Mouse (Mus musculus) embryo, embryonic 9.5 days (tissue): ENCODE measurements at regions not wholly inside any gene's neighbourhood (a gene's known extent, or its start where the extent isn't known, plus 50 kb on each side); places are given as distances from the start of the nearest gene placed in this dataset.
A peak's percentile ranks its signal among the peaks of the same experiment; 100 is the strongest.

ENCODE experiments used
- DNase-seq: peaks from one replicate; pipeline ENCODE4 v3.0.0-alpha.2; 2017; ENCODE audit errors: extremely low spot score

- DNase-seq: no peak
Observed at GRCm38 (mm10) chr12:10572378-10572650, 181.7 kb downstream of the Rdh14 start.

GRCm38 (mm10) chr12:10573381-10573780 lies 182.8 kb downstream of the Rdh14 start:
- DNase-seq: no peak

- no peak for DNase-seq
Observed at GRCm38 (mm10) chr12:10582840-10583614, 192.5 kb downstream of the Rdh14 start.

- no peak for DNase-seq
Observed at GRCm38 (mm10) chr12:10584026-10584425, 193.5 kb downstream of the Rdh14 start.

GRCm38 (mm10) chr12:10589537-10589936 lies 199.0 kb downstream of the Rdh14 start:
- peak; percentile 63 for DNase-seq

GRCm38 (mm10) chr12:10597976-10598746 lies 207.6 kb downstream of the Rdh14 start:
- DNase-seq: peak; percentile 64

GRCm38 (mm10) chr12:10600111-10600510 lies 209.5 kb downstream of the Rdh14 start:
- no peak for DNase-seq

GRCm38 (mm10) chr12:10618319-10618718 lies 227.7 kb downstream of the Rdh14 start:
- DNase-seq: no peak

- no peak for DNase-seq
Observed at GRCm38 (mm10) chr12:10620541-10620940, 230.0 kb downstream of the Rdh14 start.

GRCm38 (mm10) chr12:10638591-10638990 lies 248.0 kb downstream of the Rdh14 start:
- DNase-seq: no peak

- no peak for DNase-seq
Observed at GRCm38 (mm10) chr12:10654466-10655184, 264.1 kb downstream of the Rdh14 start.

- DNase-seq: no peak
Observed at GRCm38 (mm10) chr12:10655185-10655544, 264.6 kb downstream of the Rdh14 start.

- no peak for DNase-seq
Observed at GRCm38 (mm10) chr12:10658826-10659225, 268.3 kb downstream of the Rdh14 start.

- DNase-seq: no peak
Observed at GRCm38 (mm10) chr12:10686747-10687146, 296.2 kb downstream of the Rdh14 start.
